Mouse (Mus musculus): ENCODE data around the gene Apip.

Apip gene

GRCm38 (mm10) chr2:103073219-103073982, at the start of gene Apip, which contains the start of gene Pdhx:
Gene Apip (plus strand): TSS chr2:103073675.
Gene Pdhx (minus strand): TSS chr2:103073513.
- DNase-seq: peak; percentile 100

DNA sequence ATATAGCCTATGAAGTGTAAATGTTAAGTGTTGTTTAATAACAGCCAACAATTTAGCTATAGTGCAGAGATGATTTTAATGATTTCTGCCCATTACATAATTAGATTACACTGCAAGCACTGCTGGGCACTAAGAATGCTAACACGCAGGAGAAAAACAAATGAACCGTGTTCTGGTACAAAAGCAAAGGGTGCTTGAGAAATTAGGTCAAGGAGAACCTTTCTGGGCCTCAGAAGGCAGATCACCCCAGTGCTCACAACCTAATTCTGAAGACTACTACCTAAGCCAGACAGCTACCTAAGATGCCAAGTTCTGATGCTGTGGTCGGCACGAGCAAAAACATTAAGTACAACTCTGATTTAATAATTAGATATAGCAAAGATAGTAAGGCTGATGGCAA, 35.6 kb upstream of the Apip start:
- no peak for DNase-seq

DNA sequence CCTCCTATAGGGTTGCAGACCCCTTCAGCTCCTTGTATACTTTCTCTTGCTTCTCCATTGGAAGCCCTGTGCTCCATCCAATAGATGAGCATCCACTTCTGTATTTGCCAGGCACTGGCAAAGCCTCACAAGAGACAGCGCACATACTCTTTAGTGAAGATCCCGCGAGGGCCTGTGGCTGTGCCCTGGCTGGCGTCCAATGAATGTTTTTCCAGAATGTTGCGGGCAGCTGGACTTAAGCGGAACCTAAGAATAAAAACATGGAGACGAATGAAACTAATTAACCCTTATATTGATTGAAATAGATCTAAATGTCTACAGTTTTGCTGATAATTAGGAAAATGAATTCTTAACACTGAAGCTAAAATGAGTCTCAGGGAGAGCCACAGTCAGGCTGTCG, 32.6 kb upstream of the Apip start:
- no peak for DNase-seq

- DNase-seq: peak; percentile 21
Measured at GRCm38 (mm10) chr2:103045286-103045685, 28.2 kb upstream of the Apip start.

- no peak for DNase-seq
Measured at GRCm38 (mm10) chr2:103051937-103052893, 21.3 kb upstream of the Apip start.

- DNase-seq: no peak
Measured at GRCm38 (mm10) chr2:103055820-103056219, 17.7 kb upstream of the Apip start.

DNA sequence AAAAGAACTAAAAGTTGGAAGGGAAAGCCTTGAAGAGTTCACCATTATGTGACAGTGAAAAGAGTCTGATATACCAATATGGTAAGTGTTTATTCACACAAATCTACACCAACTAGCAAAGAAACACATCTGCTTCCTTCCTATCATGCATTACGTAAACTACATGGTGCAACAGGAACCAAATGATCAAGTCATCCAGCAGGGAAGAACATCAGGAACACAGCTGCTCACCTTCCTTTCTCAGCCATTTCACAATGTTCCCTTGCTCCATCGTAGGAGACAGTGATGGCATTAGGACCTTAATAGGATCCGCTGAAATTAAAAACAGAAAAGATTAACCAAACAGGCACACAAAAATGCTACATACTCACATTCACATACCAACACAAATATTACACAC, 15.2 kb upstream of the Apip start:
- no peak for DNase-seq

DNA sequence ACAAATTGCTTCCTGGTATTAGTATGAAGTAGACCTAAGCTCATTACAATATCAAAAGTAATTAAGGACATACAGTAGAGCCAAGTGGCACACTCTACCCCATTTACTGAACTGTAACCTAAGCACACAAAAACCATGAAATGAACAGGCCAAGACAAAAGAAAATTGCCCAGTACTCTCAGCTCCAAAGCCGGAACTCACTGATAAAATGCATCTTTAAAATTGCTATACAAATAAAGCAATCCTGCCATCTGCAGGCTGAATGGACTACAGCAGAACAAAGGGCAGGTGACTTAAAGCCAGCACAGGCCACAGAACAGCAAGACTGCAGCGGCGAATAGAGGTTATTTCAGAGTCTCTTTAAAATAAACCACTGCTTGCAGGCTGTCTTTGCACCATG, 10.6 kb upstream of the Apip start:
- no peak for DNase-seq

GRCm38 (mm10) chr2:103066683-103067551, 6.6 kb upstream of the Apip start:
- DNase-seq: no peak

GRCm38 (mm10) chr2:103067552-103068207, 5.8 kb upstream of the Apip start:
- DNase-seq: no peak

GRCm38 (mm10) chr2:103068602-103069001, 4.9 kb upstream of the Apip start:
- no peak for DNase-seq

- no peak for DNase-seq
Measured at GRCm38 (mm10) chr2:103069752-103070405, 3.6 kb upstream of the Apip start.

GRCm38 (mm10) chr2:103070586-103070985, 2.9 kb upstream of the Apip start:
- DNase-seq: no peak

GRCm38 (mm10) chr2:103081117-103081516, 7.6 kb downstream of the Apip start:
- no peak for DNase-seq

GRCm38 (mm10) chr2:103081706-103082105, 8.2 kb downstream of the Apip start:
- no peak for DNase-seq

- no peak for DNase-seq
Measured at GRCm38 (mm10) chr2:103082853-103083252, 9.4 kb downstream of the Apip start.

DNA sequence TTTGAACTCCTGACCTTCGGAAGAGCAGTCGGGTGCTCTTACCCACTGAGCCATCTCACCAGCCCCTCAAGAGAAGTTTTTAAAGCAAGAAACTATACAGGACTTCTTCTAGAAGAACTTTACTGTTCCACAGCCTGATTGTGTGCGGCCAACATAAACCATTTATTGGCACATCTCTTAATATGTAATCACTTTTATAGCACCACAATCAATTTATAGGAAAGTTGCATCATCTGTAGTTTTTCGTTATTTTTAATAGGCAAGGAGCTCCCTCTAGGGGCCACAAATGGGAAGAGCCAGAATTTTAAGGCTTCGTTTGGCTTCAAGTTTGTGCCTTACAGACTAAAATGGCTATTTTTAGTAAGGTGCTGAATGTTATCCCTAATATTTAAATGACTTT, 11.0 kb downstream of the Apip start:
- DNase-seq: no peak

- no peak for DNase-seq
Measured at GRCm38 (mm10) chr2:103085633-103086032, 12.2 kb downstream of the Apip start.

DNA sequence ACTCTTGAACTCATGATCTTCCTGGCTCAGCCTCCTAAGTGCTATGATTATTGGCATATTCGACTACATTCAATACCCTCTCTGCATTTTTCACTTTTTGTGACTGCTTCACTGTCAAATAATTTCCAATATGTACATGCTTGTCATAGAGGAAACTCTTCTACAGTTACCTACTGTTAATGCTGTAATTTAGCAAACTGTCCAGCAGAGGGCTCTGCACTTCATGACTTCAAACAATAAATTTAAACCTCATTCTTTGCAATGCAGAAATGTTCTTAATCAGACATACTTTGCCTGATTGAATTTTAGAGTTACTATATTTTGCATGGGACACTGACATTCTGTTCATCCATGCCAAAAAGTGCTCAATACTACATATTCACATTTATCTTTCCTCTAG, 13.0 kb downstream of the Apip start:
- DNase-seq: no peak

DNA sequence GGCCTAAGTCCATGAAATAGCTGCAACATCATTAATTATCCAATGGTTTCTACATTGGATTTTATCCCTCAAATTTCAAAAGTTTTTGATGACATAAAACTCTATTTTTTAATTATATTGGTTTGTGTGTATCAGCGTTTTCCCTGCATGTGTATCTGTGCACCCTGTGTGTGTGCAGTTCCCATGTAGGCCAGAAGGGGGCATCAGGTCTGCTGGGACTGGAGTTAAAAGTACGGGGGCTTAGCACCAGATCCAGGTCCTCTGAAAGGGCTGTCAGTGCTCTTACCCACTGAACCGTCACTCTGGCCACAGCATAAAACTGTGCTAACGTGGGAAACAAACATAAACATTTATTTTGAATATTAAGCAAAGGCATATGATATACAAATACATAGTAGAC, 14.6 kb downstream of the Apip start:
- no peak for DNase-seq

DNA sequence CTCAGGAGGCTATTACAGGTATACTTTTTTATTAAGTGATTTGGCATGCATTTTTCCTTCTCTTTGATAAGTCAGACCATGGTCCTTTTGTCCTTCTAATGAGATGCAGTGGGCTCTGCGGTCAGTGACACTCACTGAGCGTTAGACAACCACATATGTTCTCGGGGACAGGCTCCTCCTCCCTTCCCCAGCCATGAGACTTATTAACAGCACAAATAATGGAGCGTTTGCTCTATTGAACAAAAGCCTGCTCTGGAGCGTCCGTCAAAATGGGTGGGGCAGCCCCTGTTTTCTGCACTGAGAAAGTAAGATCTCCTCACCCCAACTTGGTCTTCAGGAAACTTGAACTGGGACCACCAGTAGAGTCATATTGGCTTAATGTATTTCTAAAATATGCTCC, 16.0 kb downstream of the Apip start:
- DNase-seq: no peak

DNA sequence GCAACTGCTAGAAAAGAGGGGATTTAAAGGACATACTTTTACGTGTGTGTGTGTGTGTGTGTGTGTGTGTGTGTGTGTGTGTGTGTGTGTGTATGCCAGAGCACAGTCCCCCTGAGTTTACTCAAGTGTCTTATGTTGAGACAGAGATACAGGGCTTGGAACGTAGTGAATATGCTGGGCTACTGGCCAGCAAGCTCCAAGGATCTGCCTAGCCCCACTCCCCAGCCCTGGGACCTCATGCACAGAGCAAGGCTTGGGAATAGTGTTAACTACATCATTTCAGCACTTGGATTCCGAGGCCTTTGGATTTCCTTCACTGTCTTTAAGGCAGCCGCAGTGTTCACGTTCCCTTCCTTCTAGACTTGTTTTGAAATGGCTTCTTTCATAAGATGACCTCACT, 29.1 kb downstream of the Apip start:
- DNase-seq: no peak
